Mouse (Mus musculus) inflammation-experienced regulatory T-cells (primary cell): ENCODE measurements around the gene Aadacl3. TPM values are rescaled to one million over a fixed set of nuclear protein-coding genes. Genes with fewer than 3 reads are reported as not detected.

Source experiments
- polyA plus RNA-seq, 2 experiments: library from polyadenylated mRNA; unstranded; fragments of 100-300 nt; shearing (Covaris generic); gene quantifications; one replicate each; pipeline ENCODE4 v1.2.1; 2017

The Aadacl3 gene
- polyA plus RNA-seq: not detected

DNA sequence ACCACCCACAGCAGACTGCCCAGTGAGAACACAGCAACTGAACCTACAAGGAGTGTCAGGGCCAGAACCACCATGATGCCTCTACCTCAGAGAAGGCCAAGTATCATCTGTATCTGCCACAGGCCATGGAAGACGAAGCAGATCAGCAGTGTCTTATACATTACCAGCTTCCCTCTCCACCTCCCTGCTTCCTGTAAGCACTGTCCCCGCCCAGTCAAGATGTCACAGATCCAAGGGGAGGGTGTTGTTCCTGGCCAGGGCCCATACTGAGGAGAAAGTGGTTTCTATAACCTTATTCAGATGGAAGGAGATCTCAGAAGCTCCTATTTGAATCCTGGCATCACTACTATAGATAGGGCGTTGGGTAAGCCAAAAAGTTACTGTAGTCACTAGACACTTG, at the start of gene Aadacl3:
Gene Aadacl3, minus strand, starts transcription at position 101 of the 400 bp plus-strand sequence.

DNA sequence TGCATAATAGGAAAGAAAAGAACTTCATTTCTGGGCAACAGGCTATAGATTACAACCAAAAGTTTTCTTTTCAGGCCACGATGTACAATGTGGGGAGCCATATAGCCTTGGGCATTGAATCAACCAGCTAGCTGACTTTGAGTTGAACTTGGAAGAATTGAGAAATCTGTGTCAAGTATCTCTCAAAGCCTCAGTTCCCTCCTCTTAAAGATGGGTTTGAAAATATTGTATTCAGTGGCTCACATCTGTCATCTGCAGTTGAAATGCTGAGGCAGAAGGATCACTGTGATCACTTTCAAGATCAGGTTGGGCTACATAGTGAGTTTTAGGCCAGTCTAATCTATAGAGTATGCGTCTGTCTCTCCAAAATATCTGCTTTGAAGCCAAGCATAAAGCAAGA, 10.3 kb downstream of the Aadacl3 start, which contains the start of gene Gm9944:
Gene Gm9944, minus strand, starts transcription at position 101 of the 400 bp plus-strand sequence.

DNA sequence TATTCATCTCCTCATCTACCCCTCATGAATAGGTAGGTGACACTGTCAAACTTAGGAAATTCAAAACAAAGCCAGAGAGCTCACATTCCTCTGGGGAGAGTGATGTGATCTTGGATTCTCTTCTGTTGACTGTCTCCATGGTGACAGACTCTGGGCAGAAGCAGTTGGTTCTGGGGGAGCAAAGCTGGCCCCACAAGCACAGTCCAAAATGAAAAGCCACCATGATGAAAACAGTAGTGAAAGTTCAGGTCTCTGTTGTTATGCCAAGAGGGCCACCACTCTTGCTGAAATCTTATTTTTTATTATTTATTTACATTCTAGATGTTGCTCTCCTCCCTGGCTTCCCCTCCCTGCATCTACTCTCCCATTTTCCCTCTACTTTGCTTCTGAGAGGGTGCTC, 24.9 kb downstream of the Aadacl3 start, which contains the start of gene 1700012P22Rik:
Gene 1700012P22Rik, minus strand, starts transcription at position 101 of the 400 bp plus-strand sequence.

GRCm38 (mm10) chr4:144408290-144408689, 55.3 kb downstream of the Aadacl3 start, which contains the start of gene Pramef12:
Gene Pramef12, minus strand, starts transcription at chr4:144408464.

Other genes with a start within 250 kb of the Aadacl3 start
- not detected for gene Pramel5, start 183.3 kb downstream of the Aadacl3 start, polyA plus RNA-seq
- gene Gm13128, start 133.5 kb downstream of the Aadacl3 start, polyA plus RNA-seq: under 1 TPM; 0.12 to 0.22 TPM
- gene Gm13119, start 105.8 kb downstream of the Aadacl3 start, polyA plus RNA-seq: under 1 TPM in 1 of 2 experiments, not detected in 1; 0.80 TPM
- 1 to 10 TPM in 1 of 2 experiments, not detected in 1; 2.1 TPM for gene Pramef20, start 85.8 kb downstream of the Aadacl3 start, polyA plus RNA-seq
- gene Pramef12, start 55.3 kb downstream of the Aadacl3 start, polyA plus RNA-seq: under 1 TPM in 1 of 2 experiments, not detected in 1; 0.97 TPM
- not detected for gene 1700012P22Rik, start 25.0 kb downstream of the Aadacl3 start, polyA plus RNA-seq
- gene Gm9944, start 10.4 kb downstream of the Aadacl3 start, polyA plus RNA-seq: not detected
- gene 9430007A20Rik, start 56.1 kb upstream of the Aadacl3 start, polyA plus RNA-seq: under 1 TPM in 1 of 2 experiments, not detected in 1; 0.66 TPM
- gene Gm13124, start 101.4 kb upstream of the Aadacl3 start, polyA plus RNA-seq: not detected
- gene Aadacl4, start 150.0 kb upstream of the Aadacl3 start, polyA plus RNA-seq: under 1 TPM in 1 of 2 experiments, not detected in 1; 0.23 TPM
- gene Gm436, start 222.6 kb upstream of the Aadacl3 start, polyA plus RNA-seq: not detected